Mouse (Mus musculus) hindbrain, postnatal 0 days (tissue): ENCODE measurements around the gene Tma7. TPM values are rescaled to one million over a fixed set of nuclear protein-coding genes. Genes with fewer than 3 reads are reported as not detected.
A peak's percentile ranks its signal among the peaks of the same experiment; 100 is the strongest.

Experiments
- ATAC-seq: fragments of 200-750 bp; cut with Nextera tagmentation; 2 replicates; pipeline ENCODE4 v1.8.0; 2017; ENCODE audit warnings: mild to moderate bottlenecking, moderate TSS enrichment, moderate library complexity
- DNase-seq: peaks from one replicate; pipeline ENCODE4 v3.0.0-alpha.2; 2015; ENCODE audit warnings: low spot score
- H3K27ac ChIP-seq: fragments of 300-500 bp; sonication (generic); 2 replicates; pipeline ENCODE4 v1.5.1; 2014; ENCODE audit warnings: mild to moderate bottlenecking
- H3K27me3 ChIP-seq: fragments of 300-500 bp; sonication (generic); 2 replicates; pipeline ENCODE4 v1.6.1; 2014; ENCODE audit warnings: low read length, mixed read lengths; ENCODE audit not compliant: insufficient read depth
- H3K36me3 ChIP-seq: fragments of 300-500 bp; sonication (generic); 2 replicates; pipeline ENCODE4 v1.6.1; 2014; ENCODE audit warnings: low read length, mixed read lengths; ENCODE audit not compliant: insufficient read depth
- H3K4me1 ChIP-seq: fragments of 300-500 bp; sonication (generic); 2 replicates; pipeline ENCODE4 v1.6.1; 2014; ENCODE audit warnings: antibody characterized with exemption, low read length, mixed read lengths; ENCODE audit not compliant: insufficient read depth
- H3K4me2 ChIP-seq: fragments of 300-500 bp; sonication (generic); 2 replicates; pipeline ENCODE4 v1.6.1; 2014; ENCODE audit warnings: low read depth, mild to moderate bottlenecking, low read length, moderate library complexity, mixed read lengths
- H3K4me3 ChIP-seq: fragments of 300-500 bp; sonication (generic); 2 replicates; pipeline ENCODE4 v1.5.1; 2014; ENCODE audit warnings: low read length
- H3K9ac ChIP-seq: fragments of 300-500 bp; sonication (generic); replicated peaks from 2 replicates; pipeline ENCODE4 v1.6.1; 2014; ENCODE audit warnings: mild to moderate bottlenecking, low read length, moderate library complexity, mixed read lengths
- H3K9me3 ChIP-seq: fragments of 300-500 bp; sonication (generic); 2 replicates; pipeline ENCODE4 v1.6.1; 2016; ENCODE audit warnings: low read length, mixed read lengths
- CTCF ChIP-seq: IDR thresholded peaks from 2 replicates; pipeline ENCODE4 v1.5.1; 2016; ENCODE audit warnings: antibody characterized with exemption, control low read depth, low read depth
- WGBS: fragments of 180-500 bp; shearing (Covaris S2); extraction: QIAGEN DNeasy Blood & Tissue Kit; methylation state at CpG from one replicate; pipeline ENCODE4 v1.1.7; 2014; 5-methylcytosine and 5-hydroxymethylcytosine counted together
- polyA plus RNA-seq: library from polyadenylated mRNA; unstranded; fragments of >200 nt; fragmentation: Nextera tagmentation; extraction: Ambion mirVana; gene quantifications from 2 replicates; pipeline ENCODE4 v1.2.1, GENCODE M21; 2015
- total RNA-seq: library from RNA; depleted of rRNA; stranded (reverse); fragments of >200 nt; gene quantifications from 2 replicates; pipeline ENCODE4 v1.2.3, GENCODE M21; 2014

Gene Tma7
- total and polyA plus RNA-seq, 2 experiments from 2014 or later, result 73.8 to 764 TPM

GRCm38 (mm10) chr9:109055271-109056030 lies 26.9 kb downstream of the Tma7 start:
- H3K27me3 ChIP-seq, result no peaks in the 10 kb centered on the region
- peaks cover 18% of the 10 kb centered on the region; the same call in 1 of the 2 replicates for H3K36me3 ChIP-seq
- ATAC-seq, result no peak
- peak overlapping the region; percentile 52 for H3K4me2 ChIP-seq
- peak overlapping the region; percentile 22 for H3K4me3 ChIP-seq
- H3K9ac ChIP-seq, result peak overlapping the region; percentile 15
- no peaks in the 10 kb centered on the region for H3K9me3 ChIP-seq
- H3K4me1 ChIP-seq, result peaks cover 16% of the 10 kb centered on the region
- H3K27ac ChIP-seq, result peak overlapping the region; percentile 76
- no peak for TF ChIP-seq CTCF
- 87% methylated on average over 12 of the region's 12 CpGs for WGBS
- no peak for DNase-seq

- 9% methylated on average over 7 of the region's 7 CpGs for WGBS
- peaks cover 18% of the 10 kb centered on the region; the same call in 1 of the 2 replicates for H3K36me3 ChIP-seq
- H3K4me1 ChIP-seq, result peaks cover 16% of the 10 kb centered on the region
- H3K4me2 ChIP-seq, result peak overlapping the region; percentile 52
- no peak for TF ChIP-seq CTCF
- H3K9me3 ChIP-seq, result no peaks in the 10 kb centered on the region
- no peaks in the 10 kb centered on the region for H3K27me3 ChIP-seq
- peak; percentile 77 for ATAC-seq
- DNase-seq, result peak; percentile 81
- H3K4me3 ChIP-seq, result peak overlapping the region; percentile 22
- peak overlapping the region; percentile 15 for H3K9ac ChIP-seq
- peak overlapping the region; percentile 76 for H3K27ac ChIP-seq
Measured at GRCm38 (mm10) chr9:109054712-109055111, 27.7 kb downstream of the Tma7 start.

- ATAC-seq (no peak), DNase-seq (no peak)
- Histone ChIP-seq H3K27me3 (no peaks in the 10 kb centered on the region), H3K36me3 (peaks cover 18% of the 10 kb centered on the region; the same call in 1 of the 2 replicates), H3K9ac (no peak overlapping the region), H3K4me2 (no peak overlapping the region), H3K4me3 (no peak overlapping the region), H3K4me1 (peaks cover 13% of the 10 kb centered on the region), H3K9me3 (no peaks in the 10 kb centered on the region), H3K27ac (no peak overlapping the region)
- TF ChIP-seq CTCF, result no peak
- WGBS, result 77% methylated on average over 6 of the region's 6 CpGs
Measured at GRCm38 (mm10) chr9:109053851-109054250, 28.5 kb downstream of the Tma7 start.

GRCm38 (mm10) chr9:109053366-109053765 lies 29.0 kb downstream of the Tma7 start:
- H3K27me3 ChIP-seq, result no peaks in the 10 kb centered on the region
- ATAC-seq (no peak), DNase-seq (no peak)
- H3K4me3 ChIP-seq, result no peak overlapping the region
- H3K27ac ChIP-seq, result no peak overlapping the region
- peaks cover 15% of the 10 kb centered on the region; the same call in 1 of the 2 replicates for H3K36me3 ChIP-seq
- no peak overlapping the region for H3K4me2 ChIP-seq
- no peaks in the 10 kb centered on the region for H3K9me3 ChIP-seq
- no peak overlapping the region for H3K9ac ChIP-seq
- 82% methylated on average over 3 of the region's 3 CpGs for WGBS
- no peak for TF ChIP-seq CTCF
- peaks cover 9% of the 10 kb centered on the region for H3K4me1 ChIP-seq

GRCm38 (mm10) chr9:109052490-109053260 lies 29.7 kb downstream of the Tma7 start:
- ATAC-seq (no peak), DNase-seq (no peak)
- TF ChIP-seq CTCF, result no peak
- Histone ChIP-seq H3K9me3 (no peaks in the 10 kb centered on the region), H3K4me1 (peaks cover 9% of the 10 kb centered on the region), H3K27ac (no peak overlapping the region), H3K4me3 (no peak overlapping the region), H3K36me3 (peaks cover 9% of the 10 kb centered on the region; the same call in 1 of the 2 replicates), H3K4me2 (no peak overlapping the region), H3K9ac (no peak overlapping the region), H3K27me3 (no peaks in the 10 kb centered on the region)
- 91% methylated on average over 9 of the region's 9 CpGs for WGBS

- no peak overlapping the region for H3K4me2 ChIP-seq
- TF ChIP-seq CTCF, result no peak
- H3K9me3 ChIP-seq, result no peaks in the 10 kb centered on the region
- no peak overlapping the region for H3K27ac ChIP-seq
- no peak overlapping the region for H3K9ac ChIP-seq
- H3K36me3 ChIP-seq, result peaks cover 1% of the 10 kb centered on the region; the same call in 1 of the 2 replicates
- WGBS, result 87% methylated on average over 10 of the region's 10 CpGs
- H3K4me1 ChIP-seq, result peaks cover 9% of the 10 kb centered on the region
- no peak overlapping the region for H3K4me3 ChIP-seq
- ATAC-seq (no peak), DNase-seq (no peak)
- H3K27me3 ChIP-seq, result no peaks in the 10 kb centered on the region
Measured at GRCm38 (mm10) chr9:109051651-109052489, 30.5 kb downstream of the Tma7 start.
